Mouse (Mus musculus): ENCODE data around the gene Cdc42bpb.

The Cdc42bpb gene

GRCm38 (mm10) chr12:111340692-111341091, 36.8 kb downstream of the Cdc42bpb start:
- DNase-seq (ENCODE audit: low read depth, low spot score), result peak; percentile 77

GRCm38 (mm10) chr12:111337864-111338354, 39.6 kb downstream of the Cdc42bpb start:
- DNase-seq (ENCODE audit: low read depth, low spot score), result no peak

GRCm38 (mm10) chr12:111333020-111333605, 44.4 kb downstream of the Cdc42bpb start:
- no peak for DNase-seq (ENCODE audit: low read depth, low spot score)

GRCm38 (mm10) chr12:111332443-111332842, 45.1 kb downstream of the Cdc42bpb start:
- no peak for DNase-seq (ENCODE audit: low read depth, low spot score)

- DNase-seq (ENCODE audit: low read depth, low spot score), result no peak
Measured at GRCm38 (mm10) chr12:111331573-111331972, 45.9 kb downstream of the Cdc42bpb start.

GRCm38 (mm10) chr12:111329281-111329680, 48.2 kb downstream of the Cdc42bpb start:
- no peak for DNase-seq (ENCODE audit: low read depth, low spot score)

- peak; percentile 13 for DNase-seq (ENCODE audit: low read depth, low spot score)
Measured at GRCm38 (mm10) chr12:111328360-111328759, 49.2 kb downstream of the Cdc42bpb start.

- no peak for DNase-seq (ENCODE audit: low read depth, low spot score)
Measured at GRCm38 (mm10) chr12:111325744-111326424, 51.6 kb downstream of the Cdc42bpb start.

GRCm38 (mm10) chr12:111324949-111325348, 52.6 kb downstream of the Cdc42bpb start:
- no peak for DNase-seq (ENCODE audit: low read depth, low spot score)

GRCm38 (mm10) chr12:111324536-111324935, 53.0 kb downstream of the Cdc42bpb start:
- DNase-seq (ENCODE audit: low read depth, low spot score), result no peak

- no peak for DNase-seq (ENCODE audit: low read depth, low spot score)
Measured at GRCm38 (mm10) chr12:111323423-111323822, 54.1 kb downstream of the Cdc42bpb start.

GRCm38 (mm10) chr12:111321832-111322231, 55.7 kb downstream of the Cdc42bpb start:
- no peak for DNase-seq (ENCODE audit: low read depth, low spot score)

GRCm38 (mm10) chr12:111320549-111320948, 57.0 kb downstream of the Cdc42bpb start:
- DNase-seq (ENCODE audit: low read depth, low spot score), result no peak

GRCm38 (mm10) chr12:111317694-111318093, 59.8 kb downstream of the Cdc42bpb start:
- DNase-seq (ENCODE audit: low read depth, low spot score), result no peak

GRCm38 (mm10) chr12:111314273-111314672, 63.2 kb downstream of the Cdc42bpb start:
- DNase-seq (ENCODE audit: low read depth, low spot score), result no peak

GRCm38 (mm10) chr12:111311775-111312174, 65.7 kb downstream of the Cdc42bpb start:
- no peak for DNase-seq (ENCODE audit: low read depth, low spot score)

- no peak for DNase-seq (ENCODE audit: low read depth, low spot score)
Measured at GRCm38 (mm10) chr12:111309931-111310330, 67.6 kb downstream of the Cdc42bpb start.

GRCm38 (mm10) chr12:111309256-111309655, 68.3 kb downstream of the Cdc42bpb start:
- no peak for DNase-seq (ENCODE audit: low read depth, low spot score)

GRCm38 (mm10) chr12:111306821-111307220, 70.7 kb downstream of the Cdc42bpb start:
- no peak for DNase-seq (ENCODE audit: low read depth, low spot score)

- DNase-seq (ENCODE audit: low read depth, low spot score), result peak; percentile 39
Measured at GRCm38 (mm10) chr12:111303702-111304337, 73.7 kb downstream of the Cdc42bpb start.

- DNase-seq (ENCODE audit: low read depth, low spot score), result no peak
Measured at GRCm38 (mm10) chr12:111302018-111302345, 75.5 kb downstream of the Cdc42bpb start.

- no peak for DNase-seq (ENCODE audit: low read depth, low spot score)
Measured at GRCm38 (mm10) chr12:111301322-111302017, 76.0 kb downstream of the Cdc42bpb start.

Measured in 3T3-L1 (cell line).